Mouse (Mus musculus): ENCODE results near the gene Trim2. TPM values are rescaled to one million over a fixed set of nuclear protein-coding genes. Genes with fewer than 3 reads are reported as not detected.

Trim2 gene
- polyA plus RNA-seq (2017; shearing (Covaris generic)): 1 to 10 TPM; 1.2 to 2.3 TPM

GRCm38 (mm10) chr3:84306777-84307176 is at the start of gene Trim2:
TSS of gene Trim2 (minus strand) at chr3:84306877.
- ATAC-seq: no peak

- ATAC-seq: no peak
Measured at GRCm38 (mm10) chr3:84355930-84356689, 49.4 kb upstream of the Trim2 start.

- ATAC-seq: peak; percentile 61
Measured at GRCm38 (mm10) chr3:84352353-84353034, 45.8 kb upstream of the Trim2 start.

- ATAC-seq: no peak
Measured at GRCm38 (mm10) chr3:84350311-84350710, 43.6 kb upstream of the Trim2 start.

GRCm38 (mm10) chr3:84349771-84350170 is 43.1 kb upstream of the Trim2 start:
- ATAC-seq: no peak

GRCm38 (mm10) chr3:84347426-84347825 is 40.7 kb upstream of the Trim2 start:
- ATAC-seq: no peak

GRCm38 (mm10) chr3:84346456-84347150 is 39.9 kb upstream of the Trim2 start:
- ATAC-seq: no peak

- no peak for ATAC-seq
Measured at GRCm38 (mm10) chr3:84345646-84345980, 38.9 kb upstream of the Trim2 start.

- ATAC-seq: peak; percentile 74
Measured at GRCm38 (mm10) chr3:84344725-84345645, 38.3 kb upstream of the Trim2 start.

GRCm38 (mm10) chr3:84343101-84343500 is 36.4 kb upstream of the Trim2 start:
- ATAC-seq: no peak

GRCm38 (mm10) chr3:84341811-84342210 is 35.1 kb upstream of the Trim2 start:
- no peak for ATAC-seq

- peak; percentile 89 for ATAC-seq
Measured at GRCm38 (mm10) chr3:84337585-84337984, 30.9 kb upstream of the Trim2 start.

- no peak for ATAC-seq
Measured at GRCm38 (mm10) chr3:84336342-84336741, 29.7 kb upstream of the Trim2 start.

- no peak for ATAC-seq
Measured at GRCm38 (mm10) chr3:84335421-84336073, 28.9 kb upstream of the Trim2 start.

GRCm38 (mm10) chr3:84334771-84335420 is 28.2 kb upstream of the Trim2 start:
- no peak for ATAC-seq

- ATAC-seq: no peak
Measured at GRCm38 (mm10) chr3:84333400-84334349, 27.0 kb upstream of the Trim2 start.

GRCm38 (mm10) chr3:84330210-84330609 is 23.5 kb upstream of the Trim2 start:
- no peak for ATAC-seq

- ATAC-seq: no peak
Measured at GRCm38 (mm10) chr3:84324967-84325441, 18.3 kb upstream of the Trim2 start.

GRCm38 (mm10) chr3:84324478-84324877 is 17.8 kb upstream of the Trim2 start:
- peak; percentile 69 for ATAC-seq

GRCm38 (mm10) chr3:84324000-84324399 is 17.3 kb upstream of the Trim2 start:
- no peak for ATAC-seq

Data from activated CD4-positive, CD25-positive, alpha-beta regulatory T cell, adult 4 months (primary cell).